14 mouse cellular contexts compared by ENCODE assay signal in the genomic region with DNA sequence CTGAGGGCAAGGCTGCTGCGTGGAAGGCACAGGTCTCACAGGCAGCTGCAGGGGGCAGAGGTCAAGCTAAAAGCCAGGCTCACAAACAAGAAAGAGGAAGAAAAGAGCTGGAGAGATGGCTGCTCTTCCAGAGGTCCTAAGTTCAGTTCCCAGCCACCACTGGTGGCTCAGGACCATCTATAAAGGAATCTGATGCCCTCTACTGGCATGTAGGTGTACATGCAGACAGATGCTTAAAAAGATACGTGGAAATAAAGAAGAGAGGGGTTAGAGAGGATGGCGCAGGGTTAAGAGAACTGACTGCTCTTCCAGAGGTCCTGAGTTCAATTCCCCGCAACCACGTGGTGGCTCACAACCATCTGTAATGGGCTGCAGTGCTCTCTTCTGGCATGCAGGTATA. TPM values are rescaled to one million over a fixed set of nuclear protein-coding genes. Genes with fewer than 3 reads are reported as not detected.
DNase-seq lines count a peak whose midpoint lies in the region; ATAC-seq and TF ChIP-seq lines count a peak whose summit lies in the region.
"Had no signal": no experiment of that assay in that cellular context is flagged by ENCODE, and none has a peak within 500 bp of the region (broad histone marks: within the 10 kb centered on the region; RNA-seq: fewer than 3 reads in every experiment).

No protein-coding gene starts in this region.

- TF ChIP-seq CTCF in liver, embryonic 14.5 days (IDR thresholded peaks at IDR 0.05; ENCODE audit: low read depth) = peak; percentile 55
- peak; percentile 20 for TF ChIP-seq CTCF in ES-Bruce4 (IDR thresholded peaks at IDR 0.05; ENCODE audit: low read depth, low read length)

- peak; percentile 48 for DNase-seq in embryonic facial prominence, embryonic 11.5 days (ENCODE audit: low spot score)
- DNase-seq in embryonic facial prominence, embryonic 10.5 days (ENCODE audit: low spot score) = no peak
- DNase-seq in liver, embryonic 14.5 days (ENCODE audit: low read depth in 3 of 3, low spot score in 3 of 3) = no peak
- no peak for DNase-seq in B cell, adult 2 months
- no peak for DNase-seq in cerebellum, adult 8-10 months
- DNase-seq: cerebellum, adult 11 months; layer of hippocampus, postnatal 36 days; thymus, postnatal 4 days had no signal

- no peak overlapping the region for H3K4me2 ChIP-seq in embryonic facial prominence, embryonic 11.5 days (ENCODE audit: low read depth, low read length)
- no peak overlapping the region for H3K4me2 ChIP-seq in liver, embryonic 14.5 days (ENCODE audit: low read depth)
- no peak overlapping the region for H3K4me2 ChIP-seq in liver, embryonic 12.5 days
- no peak overlapping the region for H3K4me2 ChIP-seq in intestine, embryonic 16.5 days (ENCODE audit: low read depth, low read length)
- H3K4me2 ChIP-seq: embryonic facial prominence, embryonic 15.5 days; kidney, embryonic 15.5 days; liver, embryonic 15.5 days had no signal

- H3K27ac ChIP-seq in embryonic facial prominence, embryonic 11.5 days (replicated peaks; ENCODE audit: low read depth, low read length) = no peak overlapping the region
- no peak overlapping the region for H3K27ac ChIP-seq in embryonic facial prominence, embryonic 10.5 days (replicated peaks)
- no peak overlapping the region for H3K27ac ChIP-seq in liver, embryonic 14.5 days
- H3K27ac ChIP-seq in liver, embryonic 12.5 days = no peak overlapping the region
- H3K27ac ChIP-seq in ES-Bruce4 (ENCODE audit: insufficient read depth, low read length) = no peak overlapping the region
- no peak overlapping the region for H3K27ac ChIP-seq in intestine, embryonic 16.5 days (ENCODE audit: low read length)
- H3K27ac ChIP-seq: embryonic facial prominence, embryonic 15.5 days; kidney, embryonic 15.5 days; liver, embryonic 15.5 days had no signal

- ATAC-seq in embryonic facial prominence, embryonic 11.5 days (replicated peaks; ENCODE audit: insufficient number of reproducible peaks, low FRiP score, low TSS enrichment, low read depth) = 0 out of 2 replicates have a peak, but pooled peaks have one; percentile 17
- no peak for ATAC-seq in liver, embryonic 14.5 days (ENCODE audit: insufficient read depth)
- ATAC-seq in liver, embryonic 12.5 days = no peak
- peak; percentile 8; the same call in 1 of the 2 replicates for ATAC-seq in intestine, embryonic 16.5 days

- H3K4me3 ChIP-seq in embryonic facial prominence, embryonic 11.5 days (ENCODE audit: low read depth, low read length) = no peak overlapping the region
- H3K4me3 ChIP-seq in embryonic facial prominence, embryonic 10.5 days = no peak overlapping the region
- no peak overlapping the region for H3K4me3 ChIP-seq in liver, embryonic 14.5 days (ENCODE audit: insufficient read depth in 1 of 2, low read depth in 2 of 2, low read length in 2 of 2)
- H3K4me3 ChIP-seq in liver, embryonic 12.5 days = no peak overlapping the region
- no peak overlapping the region for H3K4me3 ChIP-seq in ES-Bruce4 (ENCODE audit: low read depth, low read length)
- no peak overlapping the region for H3K4me3 ChIP-seq in intestine, embryonic 16.5 days (ENCODE audit: low read length)
- H3K4me3 ChIP-seq: embryonic facial prominence, embryonic 15.5 days; kidney, embryonic 15.5 days; liver, embryonic 15.5 days had no signal

- peaks cover 15% of the 10 kb centered on the region for H3K36me3 ChIP-seq in embryonic facial prominence, embryonic 11.5 days (replicated peaks; ENCODE audit: control insufficient read depth, insufficient read depth, low read depth, low read length)
- peaks cover 68% of the 10 kb centered on the region for H3K36me3 ChIP-seq in embryonic facial prominence, embryonic 10.5 days (replicated peaks)
- H3K36me3 ChIP-seq in liver, embryonic 14.5 days (replicated peaks; ENCODE audit: control insufficient read depth, insufficient read depth, low read depth) = no peaks in the 10 kb centered on the region; the same call in none of the 2 replicates
- peaks cover 58% of the 10 kb centered on the region for H3K36me3 ChIP-seq in liver, embryonic 12.5 days
- H3K36me3 ChIP-seq in ES-Bruce4 (ENCODE audit: control insufficient read depth, insufficient read depth, low read length, poor library complexity, severe bottlenecking) = peaks cover 9% of the 10 kb centered on the region
- H3K36me3 ChIP-seq in intestine, embryonic 16.5 days (ENCODE audit: control insufficient read depth, insufficient read depth, low read length) = 0 out of 2 replicates have a peak, but pooled peaks cover 2% of the 10 kb centered on the region

- WGBS in embryonic facial prominence, embryonic 11.5 days = 49% methylated on average over 5 of the region's 5 CpGs
- whole genome bisulfite sequencing in embryonic facial prominence, embryonic 10.5 days = 55% methylated on average over 5 of the region's 5 CpGs
- WGBS in liver, embryonic 14.5 days (ENCODE audit: insufficient replicate concordance) = 55% methylated on average over 5 of the region's 5 CpGs
- WGBS in liver, embryonic 12.5 days (ENCODE audit: insufficient replicate concordance) = 56% methylated on average over 5 of the region's 5 CpGs
- WGBS in intestine, embryonic 16.5 days = 60% methylated on average over 5 of the region's 5 CpGs

- H3K4me1 ChIP-seq in embryonic facial prominence, embryonic 11.5 days (ENCODE audit: control insufficient read depth, insufficient read depth, low read length) = no peaks in the 10 kb centered on the region
- H3K4me1 ChIP-seq in embryonic facial prominence, embryonic 10.5 days = peaks cover 12% of the 10 kb centered on the region
- H3K4me1 ChIP-seq in liver, embryonic 14.5 days (replicated peaks; ENCODE audit: control insufficient read depth in 2 of 2, insufficient read depth in 2 of 2, low read length in 1 of 2) = no peaks in the 10 kb centered on the region; a peak in 1 of 4 replicates
- H3K4me1 ChIP-seq in liver, embryonic 12.5 days = peaks cover 3% of the 10 kb centered on the region; the same call in 1 of the 2 replicates
- H3K4me1 ChIP-seq in ES-Bruce4 (ENCODE audit: control insufficient read depth, insufficient read depth, low read length) = no peaks in the 10 kb centered on the region
- H3K4me1 ChIP-seq in intestine, embryonic 16.5 days (ENCODE audit: control insufficient read depth, insufficient read depth, low read length) = peaks cover 4% of the 10 kb centered on the region; the same call in 1 of the 2 replicates
- H3K4me1 ChIP-seq: embryonic facial prominence, embryonic 15.5 days had no signal

- TF ChIP-seq POLR2A in ES-Bruce4 (IDR thresholded peaks at IDR 0.05; ENCODE audit: insufficient read depth, low read length) = no peak

- no peak overlapping the region for H3K9ac ChIP-seq in embryonic facial prominence, embryonic 11.5 days (replicated peaks; ENCODE audit: low read length)
- no peak overlapping the region for H3K9ac ChIP-seq in liver, embryonic 14.5 days (replicated peaks)
- H3K9ac ChIP-seq in liver, embryonic 12.5 days = no peak overlapping the region
- H3K9ac ChIP-seq in ES-Bruce4 (ENCODE audit: low read depth, poor library complexity, severe bottlenecking) = no peak overlapping the region
- H3K9ac ChIP-seq in intestine, embryonic 16.5 days (ENCODE audit: low read depth, low read length) = no peak overlapping the region
- H3K9ac ChIP-seq: embryonic facial prominence, embryonic 15.5 days; kidney, embryonic 15.5 days; liver, embryonic 15.5 days had no signal

- H3K27me3 ChIP-seq in embryonic facial prominence, embryonic 11.5 days (ENCODE audit: control insufficient read depth, insufficient read depth, low read length) = no peaks in the 10 kb centered on the region
- no peaks in the 10 kb centered on the region for H3K27me3 ChIP-seq in embryonic facial prominence, embryonic 10.5 days (replicated peaks; ENCODE audit: low read depth, poor library complexity, severe bottlenecking)
- no peaks in the 10 kb centered on the region for H3K27me3 ChIP-seq in liver, embryonic 14.5 days (ENCODE audit: control insufficient read depth, insufficient read depth, low read length)
- no peaks in the 10 kb centered on the region for H3K27me3 ChIP-seq in liver, embryonic 12.5 days (replicated peaks)
- no peaks in the 10 kb centered on the region for H3K27me3 ChIP-seq in ES-Bruce4 (ENCODE audit: control insufficient read depth, insufficient read depth, low read length, poor library complexity, severe bottlenecking)
- no peaks in the 10 kb centered on the region for H3K27me3 ChIP-seq in intestine, embryonic 16.5 days (replicated peaks; ENCODE audit: control insufficient read depth, insufficient read depth, low read length)
- H3K27me3 ChIP-seq: embryonic facial prominence, embryonic 15.5 days; kidney, embryonic 15.5 days; liver, embryonic 15.5 days had no signal

- H3K9me3 ChIP-seq in embryonic facial prominence, embryonic 11.5 days (replicated peaks; ENCODE audit: control insufficient read depth, low read length) = no peaks in the 10 kb centered on the region
- H3K9me3 ChIP-seq in embryonic facial prominence, embryonic 10.5 days = 0 out of 2 replicates have a peak, but pooled peaks cover 4% of the 10 kb centered on the region
- H3K9me3 ChIP-seq in liver, embryonic 14.5 days (ENCODE audit: control insufficient read depth, low read length) = no peaks in the 10 kb centered on the region
- no peaks in the 10 kb centered on the region for H3K9me3 ChIP-seq in liver, embryonic 12.5 days (replicated peaks)
- H3K9me3 ChIP-seq in ES-Bruce4 (replicated peaks; ENCODE audit: control insufficient read depth, insufficient read depth, low read length, poor library complexity, severe bottlenecking) = no peaks in the 10 kb centered on the region
- no peaks in the 10 kb centered on the region for H3K9me3 ChIP-seq in intestine, embryonic 16.5 days (ENCODE audit: control insufficient read depth, low read length)
- H3K9me3 ChIP-seq: embryonic facial prominence, embryonic 15.5 days; kidney, embryonic 15.5 days; liver, embryonic 15.5 days had no signal

- no peak for TF ChIP-seq EP300 in liver, embryonic 14.5 days (IDR thresholded peaks at IDR 0.05; ENCODE audit: low read depth)
- TF ChIP-seq EP300 in ES-Bruce4 (IDR thresholded peaks at IDR 0.05; ENCODE audit: insufficient read depth, low read depth, low read length) = no peak

RNA-seq across cellular contexts. Expression of a gene that starts 14.9 kb away (rescaled TPM):
- 24.4 and 27.2 TPM in 2 replicates for polyA plus RNA-seq in embryonic facial prominence, embryonic 11.5 days (2014; fragmentation: Nextera tagmentation; extraction: Ambion mirVana)
- polyA plus RNA-seq in embryonic facial prominence, embryonic 10.5 days (2016; fragmentation: Nextera tagmentation; extraction: Ambion mirVana) = 26.3 and 27.3 TPM in 2 replicates
- 14.8 and 16.5 TPM in 2 replicates for polyA plus RNA-seq in liver, embryonic 14.5 days (2012; rRNA removed)
- 24.8 and 27.3 TPM in 2 replicates for polyA plus RNA-seq in liver, embryonic 14.5 days (2014; fragmentation: Nextera tagmentation; extraction: Ambion mirVana)
- 15.1 and 17.0 TPM in 2 replicates for polyA plus RNA-seq in liver, embryonic 12.5 days (2016; fragmentation: Nextera tagmentation; extraction: Ambion mirVana)
- polyA plus RNA-seq in ES-Bruce4 (2011; ENCODE audit: insufficient read depth, insufficient read length, low read depth, missing spikeins) = 13.4 and 15.5 TPM in 2 replicates
- polyA plus RNA-seq in intestine, embryonic 16.5 days (2015; fragmentation: Nextera tagmentation; extraction: Ambion mirVana) = 33.2 and 38.1 TPM in 2 replicates

RNA-seq across cellular contexts. Expression of a gene that starts 15.0 kb away (rescaled TPM):
- polyA plus RNA-seq in embryonic facial prominence, embryonic 11.5 days (2014; fragmentation: Nextera tagmentation; extraction: Ambion mirVana) = 0.91 and 1.4 TPM in 2 replicates
- polyA plus RNA-seq in embryonic facial prominence, embryonic 10.5 days (2016; fragmentation: Nextera tagmentation; extraction: Ambion mirVana) = 2.0 and 2.1 TPM in 2 replicates
- polyA plus RNA-seq in liver, embryonic 14.5 days (2012; rRNA removed) = 0.09 and 0.11 TPM in 2 replicates
- polyA plus RNA-seq in liver, embryonic 14.5 days (2014; fragmentation: Nextera tagmentation; extraction: Ambion mirVana) = 0.04 TPM in 1 of 2 replicates, not detected in the other
- 0.41 and 0.57 TPM in 2 replicates for polyA plus RNA-seq in liver, embryonic 12.5 days (2016; fragmentation: Nextera tagmentation; extraction: Ambion mirVana)
- polyA plus RNA-seq in ES-Bruce4 (2011; ENCODE audit: insufficient read depth, insufficient read length, low read depth, missing spikeins) = 0.88 and 1.4 TPM in 2 replicates
- 3.1 TPM in 2 replicates for polyA plus RNA-seq in intestine, embryonic 16.5 days (2015; fragmentation: Nextera tagmentation; extraction: Ambion mirVana)

RNA-seq across cellular contexts. Expression of a gene that starts 26.4 kb away (rescaled TPM):
- 99.0 and 111 TPM in 2 replicates for polyA plus RNA-seq in embryonic facial prominence, embryonic 11.5 days (2014; fragmentation: Nextera tagmentation; extraction: Ambion mirVana)
- polyA plus RNA-seq in embryonic facial prominence, embryonic 10.5 days (2016; fragmentation: Nextera tagmentation; extraction: Ambion mirVana) = 169 TPM in 2 replicates
- 27.8 and 28.8 TPM in 2 replicates for polyA plus RNA-seq in liver, embryonic 14.5 days (2012; rRNA removed)
- polyA plus RNA-seq in liver, embryonic 14.5 days (2014; fragmentation: Nextera tagmentation; extraction: Ambion mirVana) = 27.3 and 40.9 TPM in 2 replicates
- polyA plus RNA-seq in liver, embryonic 12.5 days (2016; fragmentation: Nextera tagmentation; extraction: Ambion mirVana) = 61.5 and 63.0 TPM in 2 replicates
- polyA plus RNA-seq in ES-Bruce4 (2011; ENCODE audit: insufficient read depth, insufficient read length, low read depth, missing spikeins) = 84.8 and 85.8 TPM in 2 replicates
- polyA plus RNA-seq in intestine, embryonic 16.5 days (2015; fragmentation: Nextera tagmentation; extraction: Ambion mirVana) = 79.8 and 88.1 TPM in 2 replicates

RNA-seq across cellular contexts. Expression of a gene that starts 26.5 kb away (rescaled TPM):
- polyA plus RNA-seq in embryonic facial prominence, embryonic 11.5 days (2014; fragmentation: Nextera tagmentation; extraction: Ambion mirVana) = not detected in 2 replicates
- polyA plus RNA-seq in embryonic facial prominence, embryonic 10.5 days (2016; fragmentation: Nextera tagmentation; extraction: Ambion mirVana) = not detected in 2 replicates
- polyA plus RNA-seq in liver, embryonic 14.5 days (2012; rRNA removed) = not detected in 2 replicates
- polyA plus RNA-seq in liver, embryonic 14.5 days (2014; fragmentation: Nextera tagmentation; extraction: Ambion mirVana) = not detected in 2 replicates
- polyA plus RNA-seq in liver, embryonic 12.5 days (2016; fragmentation: Nextera tagmentation; extraction: Ambion mirVana) = not detected in 2 replicates
- polyA plus RNA-seq in ES-Bruce4 (2011; ENCODE audit: insufficient read depth, insufficient read length, low read depth, missing spikeins) = 1.1 TPM in 1 of 2 replicates, not detected in the other
- polyA plus RNA-seq in intestine, embryonic 16.5 days (2015; fragmentation: Nextera tagmentation; extraction: Ambion mirVana) = 0.16 TPM in 1 of 2 replicates, not detected in the other
- polyA plus RNA-seq: liver, embryonic 15.5 days had no signal

RNA-seq across cellular contexts. Expression of a gene that starts 38.1 kb away (rescaled TPM):
- 0.10 and 0.13 TPM in 2 replicates for polyA plus RNA-seq in embryonic facial prominence, embryonic 11.5 days (2014; fragmentation: Nextera tagmentation; extraction: Ambion mirVana)
- 0.10 TPM in 1 of 2 replicates, not detected in the other for polyA plus RNA-seq in embryonic facial prominence, embryonic 10.5 days (2016; fragmentation: Nextera tagmentation; extraction: Ambion mirVana)
- polyA plus RNA-seq in liver, embryonic 14.5 days (2012; rRNA removed) = 0.38 and 0.59 TPM in 2 replicates
- 0.06 and 0.15 TPM in 2 replicates for polyA plus RNA-seq in liver, embryonic 14.5 days (2014; fragmentation: Nextera tagmentation; extraction: Ambion mirVana)
- polyA plus RNA-seq in liver, embryonic 12.5 days (2016; fragmentation: Nextera tagmentation; extraction: Ambion mirVana) = 0.08 and 0.22 TPM in 2 replicates
- 5.6 and 7.1 TPM in 2 replicates for polyA plus RNA-seq in ES-Bruce4 (2011; ENCODE audit: insufficient read depth, insufficient read length, low read depth, missing spikeins)
- polyA plus RNA-seq in intestine, embryonic 16.5 days (2015; fragmentation: Nextera tagmentation; extraction: Ambion mirVana) = 0.35 and 0.36 TPM in 2 replicates

Comparison
In these comparisons a context has a peak if more than half of its experiments do, and no peak if none do; other contexts are left out.
1. ATAC-seq: peak in embryonic facial prominence, embryonic 11.5 days (single experiment) and intestine, embryonic 16.5 days (single experiment); none in liver, embryonic 14.5 days (single experiment) and liver, embryonic 12.5 days (single experiment).